Mouse (Mus musculus): ENCODE data around the gene Inhbe. TPM values are rescaled to one million over a fixed set of nuclear protein-coding genes. Genes with fewer than 3 reads are reported as not detected.

Inhbe gene
- polyA plus RNA-seq, 1 experiment from 2014 or later = not detected

DNA sequence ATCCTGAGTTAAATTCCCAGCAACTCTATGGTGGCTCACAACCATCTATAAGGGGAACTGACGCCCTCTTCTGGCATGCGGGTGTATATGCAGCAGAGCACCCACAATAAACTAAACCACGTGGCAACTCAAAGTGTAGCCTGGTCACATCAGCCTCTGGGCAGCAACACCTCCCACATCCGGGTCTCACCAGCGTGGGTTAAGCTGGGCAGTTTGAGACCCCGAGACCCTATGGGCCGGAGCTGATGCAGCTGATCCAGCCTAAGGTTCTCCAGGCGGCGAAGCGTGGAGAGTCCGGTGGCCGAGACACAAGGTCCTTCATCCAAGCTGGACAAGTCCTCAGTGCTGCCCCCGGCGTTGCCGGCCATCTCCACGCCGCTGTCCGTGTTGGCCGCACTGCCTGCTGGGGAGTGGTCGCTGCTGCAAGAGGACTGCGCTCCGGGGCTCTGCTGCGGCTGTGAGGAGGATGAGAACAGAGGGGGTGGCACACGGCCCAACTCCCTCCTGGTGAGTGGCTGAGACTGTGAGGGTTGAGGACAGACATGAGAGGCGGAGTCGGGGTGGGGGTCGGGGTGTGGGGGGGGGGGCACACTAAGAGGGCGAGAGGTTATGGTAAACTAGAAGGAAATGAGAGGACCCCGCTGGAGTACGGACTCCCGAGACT, 21.9 kb downstream of the Inhbe start:
- Histone ChIP-seq H3K9ac (peak overlapping the region; percentile 65; the same call in 1 of the 2 replicates), H3K4me3 (peak overlapping the region; percentile 18; the same call in 1 of the 2 replicates), H3K36me3 (no peaks in the 10 kb centered on the region), H3K27me3 (replicated peaks) (peaks cover 85% of the 10 kb centered on the region), H3K27ac (replicated peaks) (no peak overlapping the region), H3K9me3 (no peaks in the 10 kb centered on the region), H3K4me1 (0 out of 2 replicates have a peak, but pooled peaks cover 2% of the 10 kb centered on the region), H3K4me2 (peak overlapping the region; percentile 55)
- no peak for ATAC-seq (ENCODE audit: extremely low read depth, insufficient number of reproducible peaks, low FRiP score, low TSS enrichment)
- WGBS = 37% methylated on average over 31 of the region's 31 CpGs

DNA sequence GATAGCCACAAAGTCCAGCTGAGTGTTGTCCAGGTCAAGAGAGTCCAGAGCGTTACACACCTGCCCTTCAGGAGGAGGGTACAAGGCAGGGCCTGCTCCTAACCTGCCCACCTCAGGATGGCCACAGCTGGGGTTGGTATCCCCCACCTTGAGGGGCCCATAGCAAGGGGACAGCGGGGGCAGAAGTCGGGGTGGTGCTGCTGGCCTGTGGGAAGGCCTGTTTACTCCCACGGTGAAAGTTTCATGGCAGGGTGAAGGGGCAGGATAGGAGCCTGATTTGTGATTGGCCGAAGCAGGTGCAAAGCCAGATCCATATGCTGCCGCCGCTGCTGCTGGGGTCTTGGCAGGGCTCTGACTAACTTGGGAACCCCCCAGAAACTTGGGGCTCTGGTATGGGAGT, 24.0 kb downstream of the Inhbe start:
- Histone ChIP-seq H3K27me3 (replicated peaks) (peaks cover 90% of the 10 kb centered on the region), H3K9ac (no peak overlapping the region), H3K36me3 (no peaks in the 10 kb centered on the region), H3K9me3 (no peaks in the 10 kb centered on the region), H3K4me3 (no peak overlapping the region), H3K4me2 (no peak overlapping the region), H3K4me1 (peaks cover 19% of the 10 kb centered on the region), H3K27ac (replicated peaks) (no peak overlapping the region)
- WGBS = 76% methylated on average over 7 of the region's 7 CpGs
- ATAC-seq (ENCODE audit: extremely low read depth, insufficient number of reproducible peaks, low FRiP score, low TSS enrichment) = no peak

DNA sequence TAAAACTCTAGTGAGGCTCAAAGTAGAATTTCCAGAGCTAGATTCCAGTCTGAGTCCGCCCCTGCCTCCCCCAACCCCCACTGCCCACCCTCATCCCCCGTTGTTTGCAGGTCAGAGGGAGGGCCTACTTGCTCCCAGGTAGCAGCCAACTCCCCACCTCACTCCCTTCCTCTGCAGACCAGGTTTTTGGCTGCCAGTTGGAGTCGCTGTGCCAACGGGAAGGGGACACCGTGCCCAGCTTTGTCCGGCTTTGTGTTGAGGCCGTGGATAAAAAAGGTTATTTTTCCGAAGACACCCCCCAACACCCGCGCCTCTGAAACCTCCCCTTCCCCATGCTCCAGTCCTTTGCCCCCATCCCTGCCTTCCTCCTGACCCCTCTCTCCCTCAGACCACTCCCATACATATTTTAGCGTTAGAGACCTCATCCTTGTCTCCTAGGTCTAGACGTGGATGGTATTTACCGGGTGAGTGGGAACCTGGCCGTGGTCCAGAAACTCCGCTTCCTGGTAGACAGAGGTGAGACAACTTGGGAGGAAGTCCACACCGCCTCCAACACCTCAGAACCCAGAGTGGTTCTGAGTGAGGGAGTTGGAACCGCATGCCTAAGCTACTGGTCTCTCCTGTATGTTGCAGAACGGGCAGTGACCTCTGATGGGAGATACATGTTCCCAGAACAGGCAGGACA, 26.6 kb downstream of the Inhbe start:
- WGBS = 47% methylated on average over 18 of the region's 18 CpGs
- Histone ChIP-seq H3K36me3 (no peaks in the 10 kb centered on the region), H3K4me2 (no peak overlapping the region), H3K9me3 (no peaks in the 10 kb centered on the region), H3K4me1 (peaks cover 24% of the 10 kb centered on the region), H3K9ac (no peak overlapping the region), H3K27ac (replicated peaks) (no peak overlapping the region), H3K4me3 (peak overlapping the region; percentile 58; the same call in 1 of the 2 replicates), H3K27me3 (replicated peaks) (peaks cover 99% of the 10 kb centered on the region)
- no peak for ATAC-seq (ENCODE audit: extremely low read depth, insufficient number of reproducible peaks, low FRiP score, low TSS enrichment)

DNA sequence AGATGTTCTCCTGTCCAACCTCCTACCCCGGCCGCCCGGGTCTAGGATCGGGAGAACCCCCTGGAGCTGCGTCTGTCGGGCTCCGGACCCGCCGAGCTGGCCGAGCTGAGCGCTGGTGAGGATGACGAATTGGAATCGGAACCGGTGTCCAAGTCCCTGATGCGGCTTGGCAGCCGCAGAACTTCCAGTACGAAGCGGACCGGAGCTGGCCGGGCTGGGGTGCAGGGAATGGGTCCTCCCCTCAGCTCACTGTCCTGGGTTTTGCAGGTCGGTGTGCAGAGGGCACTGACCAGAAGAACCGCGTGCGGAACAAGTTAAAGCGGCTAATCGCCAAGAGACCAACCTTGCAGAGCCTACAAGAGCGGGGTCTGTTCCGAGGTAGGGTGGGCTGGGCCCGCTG, 27.4 kb downstream of the Inhbe start:
- H3K4me1 ChIP-seq = peaks cover 24% of the 10 kb centered on the region
- 7% methylated on average over 29 of the region's 29 CpGs for WGBS

DNA sequence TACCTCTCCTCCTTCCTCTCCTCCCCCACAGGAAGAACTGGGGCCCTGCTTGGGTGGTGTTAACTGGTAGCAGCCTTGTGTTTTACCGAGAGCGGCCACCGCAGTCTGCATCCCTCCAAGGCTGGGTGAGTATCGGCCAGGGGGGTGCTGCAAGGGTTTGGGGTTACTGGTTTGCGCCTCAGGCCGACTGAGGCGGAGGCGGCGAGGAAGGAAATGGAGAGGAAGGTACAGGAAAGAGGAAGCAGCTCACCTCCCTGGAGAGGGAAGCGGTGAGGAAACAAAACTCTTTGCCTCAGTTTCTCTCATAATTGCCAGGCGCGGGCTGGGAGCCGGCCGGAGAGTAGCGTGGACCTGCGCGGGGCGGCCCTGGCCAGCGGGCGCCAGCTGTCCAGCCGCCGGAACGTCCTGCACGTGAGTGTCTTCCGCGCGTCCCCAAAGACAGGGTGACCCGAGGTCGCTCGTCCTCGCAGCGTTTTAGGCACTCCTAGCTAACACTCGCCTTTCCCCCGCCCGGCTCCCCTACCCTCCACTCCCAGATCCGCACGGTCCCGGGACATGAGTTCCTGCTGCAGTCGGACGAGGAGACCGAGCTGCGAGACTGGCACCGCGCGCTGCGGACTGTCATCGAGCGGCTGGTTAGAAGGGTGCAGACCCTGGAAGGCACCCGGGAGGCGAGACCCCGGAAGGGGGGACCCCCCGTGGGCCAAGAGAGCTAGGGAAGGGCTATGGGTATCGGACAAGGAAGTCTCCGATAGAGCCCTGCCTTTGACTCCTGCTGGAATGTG, 28.0 kb downstream of the Inhbe start:
- peak overlapping the region; percentile 84 for H3K4me2 ChIP-seq
- no peak overlapping the region for H3K27ac ChIP-seq (replicated peaks)
- no peak; the same call in 1 of the 2 replicates for ATAC-seq (ENCODE audit: extremely low read depth, insufficient number of reproducible peaks, low FRiP score, low TSS enrichment)
- peaks cover 24% of the 10 kb centered on the region for H3K4me1 ChIP-seq
- 2% methylated on average over 54 of the region's 54 CpGs for WGBS
- H3K36me3 ChIP-seq = no peaks in the 10 kb centered on the region
- peaks cover 99% of the 10 kb centered on the region for H3K27me3 ChIP-seq (replicated peaks)
- no peaks in the 10 kb centered on the region for H3K9me3 ChIP-seq
- peak overlapping the region; percentile 73 for H3K9ac ChIP-seq
- peak overlapping the region; percentile 58 for H3K4me3 ChIP-seq

More for the DNA sequence above, 27.4 kb downstream of the Inhbe start:
- peaks cover 100% of the 10 kb centered on the region for H3K27me3 ChIP-seq (replicated peaks)
- H3K9me3 ChIP-seq = no peaks in the 10 kb centered on the region
- peak overlapping the region; percentile 84 for H3K4me2 ChIP-seq
- no peaks in the 10 kb centered on the region for H3K36me3 ChIP-seq
- H3K9ac ChIP-seq = peak overlapping the region; percentile 73
- H3K27ac ChIP-seq (replicated peaks) = no peak overlapping the region
- H3K4me3 ChIP-seq = peak overlapping the region; percentile 58
- ATAC-seq (ENCODE audit: extremely low read depth, insufficient number of reproducible peaks, low FRiP score, low TSS enrichment) = no peak

DNA sequence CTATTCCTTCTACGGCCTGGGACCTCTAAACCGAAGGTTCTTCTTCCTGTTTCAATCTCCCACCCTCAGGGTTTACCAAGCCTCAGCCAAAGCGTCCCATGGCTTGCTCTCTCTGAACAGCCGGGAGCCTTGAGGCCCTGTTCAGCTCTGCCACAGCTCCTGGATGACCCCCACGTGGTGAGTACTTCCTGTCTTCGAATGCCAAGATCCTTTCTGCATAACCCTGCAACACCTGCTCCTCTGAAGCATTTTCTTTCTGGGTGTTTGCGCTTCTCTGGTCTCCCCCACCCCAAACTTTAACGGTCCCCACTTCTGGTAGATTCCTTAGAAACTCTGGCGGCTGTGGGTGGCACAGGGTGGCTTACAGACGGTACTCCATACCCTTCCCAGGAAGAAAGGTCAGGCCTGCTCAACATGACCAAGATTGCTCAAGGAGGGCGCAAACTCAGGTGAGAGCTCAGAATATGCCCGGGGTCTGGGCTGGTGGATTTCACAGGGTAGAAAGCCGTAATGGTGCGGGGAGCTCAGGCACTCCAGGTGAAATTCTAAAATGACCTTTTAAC, 28.7 kb downstream of the Inhbe start:
- H3K4me3 ChIP-seq = peak overlapping the region; percentile 58
- no peaks in the 10 kb centered on the region for H3K36me3 ChIP-seq
- peaks cover 24% of the 10 kb centered on the region for H3K4me1 ChIP-seq
- H3K27ac ChIP-seq (replicated peaks) = no peak overlapping the region
- H3K27me3 ChIP-seq (replicated peaks) = peaks cover 98% of the 10 kb centered on the region
- WGBS = 36% methylated on average over 14 of the region's 14 CpGs
- ATAC-seq (ENCODE audit: extremely low read depth, insufficient number of reproducible peaks, low FRiP score, low TSS enrichment) = no peak
- peak overlapping the region; percentile 84 for H3K4me2 ChIP-seq
- peak overlapping the region; percentile 73 for H3K9ac ChIP-seq
- no peaks in the 10 kb centered on the region for H3K9me3 ChIP-seq

DNA sequence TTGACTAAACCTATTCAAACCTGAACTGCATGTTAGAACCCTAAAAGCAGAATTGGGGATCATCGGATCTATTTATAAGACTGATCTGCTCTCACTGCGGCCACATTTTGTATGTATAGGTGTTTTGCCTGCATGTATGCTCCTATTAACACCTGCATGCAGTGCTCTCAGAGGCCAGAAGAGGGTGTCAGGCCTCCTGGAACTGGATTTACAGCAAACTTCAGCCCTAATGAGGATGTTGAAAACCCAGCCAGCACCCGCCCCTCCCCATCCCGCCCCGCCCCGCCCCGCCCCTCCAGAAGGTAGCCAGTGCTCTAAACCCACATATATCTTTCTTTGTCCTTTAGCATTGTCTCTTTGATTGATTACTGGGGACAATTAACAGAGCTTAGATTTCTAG, 29.7 kb downstream of the Inhbe start:
- no peak overlapping the region for H3K4me2 ChIP-seq
- peaks cover 24% of the 10 kb centered on the region for H3K4me1 ChIP-seq
- H3K9me3 ChIP-seq = no peaks in the 10 kb centered on the region
- no peak overlapping the region for H3K27ac ChIP-seq (replicated peaks)
- H3K36me3 ChIP-seq = no peaks in the 10 kb centered on the region
- H3K27me3 ChIP-seq (replicated peaks) = peaks cover 88% of the 10 kb centered on the region
- ATAC-seq (ENCODE audit: extremely low read depth, insufficient number of reproducible peaks, low FRiP score, low TSS enrichment) = no peak
- H3K4me3 ChIP-seq = no peak overlapping the region
- WGBS = 10% methylated on average over 7 of the region's 7 CpGs
- H3K9ac ChIP-seq = no peak overlapping the region

DNA sequence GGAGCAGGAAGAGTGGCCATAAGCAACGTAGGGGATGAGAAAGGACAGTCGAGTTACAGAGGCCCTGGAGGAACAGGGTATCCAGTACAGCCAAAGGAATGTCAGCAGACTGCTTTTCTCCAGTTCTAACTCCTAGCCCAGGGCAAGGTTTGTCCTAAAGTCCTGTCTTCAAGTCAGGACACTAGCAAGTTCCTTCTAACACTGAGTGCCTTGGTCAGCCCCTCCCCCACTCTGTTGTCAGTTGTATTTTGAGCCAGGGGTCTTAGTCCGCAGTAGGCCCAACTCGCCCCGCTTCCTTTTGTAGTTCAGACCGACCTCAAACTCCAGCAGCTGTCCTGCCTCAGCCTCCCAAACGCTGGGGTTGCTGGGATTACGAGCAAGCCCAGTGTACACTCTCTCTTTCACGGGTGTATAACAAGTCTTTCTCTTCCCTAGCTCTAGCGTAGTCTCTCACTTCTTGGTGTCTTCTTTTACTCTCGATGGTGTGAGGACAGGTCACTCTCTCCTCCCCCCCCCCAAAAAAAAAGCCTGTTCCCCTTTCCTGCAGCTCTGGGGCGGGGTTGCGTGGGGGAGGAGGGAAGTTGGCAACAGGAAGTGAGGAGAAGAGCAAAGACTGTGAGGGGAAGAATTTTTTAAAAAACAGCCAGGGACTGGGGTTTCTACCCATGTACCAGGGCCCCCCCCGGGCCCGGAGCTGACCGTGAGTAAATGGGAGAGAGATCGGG, 30.9 kb downstream of the Inhbe start:
- H3K36me3 ChIP-seq = no peaks in the 10 kb centered on the region
- 0 out of 2 replicates have a peak overlapping the region, but pooled peaks have one; percentile 3 for H3K4me2 ChIP-seq
- peaks cover 22% of the 10 kb centered on the region for H3K4me1 ChIP-seq
- 51% methylated on average over 17 of the region's 17 CpGs for WGBS
- H3K4me3 ChIP-seq = 0 out of 2 replicates have a peak overlapping the region, but pooled peaks have one; percentile 8
- ATAC-seq (ENCODE audit: extremely low read depth, insufficient number of reproducible peaks, low FRiP score, low TSS enrichment) = no peak
- peaks cover 76% of the 10 kb centered on the region for H3K27me3 ChIP-seq (replicated peaks)
- no peak overlapping the region for H3K9ac ChIP-seq
- no peaks in the 10 kb centered on the region for H3K9me3 ChIP-seq
- no peak overlapping the region for H3K27ac ChIP-seq (replicated peaks)

DNA sequence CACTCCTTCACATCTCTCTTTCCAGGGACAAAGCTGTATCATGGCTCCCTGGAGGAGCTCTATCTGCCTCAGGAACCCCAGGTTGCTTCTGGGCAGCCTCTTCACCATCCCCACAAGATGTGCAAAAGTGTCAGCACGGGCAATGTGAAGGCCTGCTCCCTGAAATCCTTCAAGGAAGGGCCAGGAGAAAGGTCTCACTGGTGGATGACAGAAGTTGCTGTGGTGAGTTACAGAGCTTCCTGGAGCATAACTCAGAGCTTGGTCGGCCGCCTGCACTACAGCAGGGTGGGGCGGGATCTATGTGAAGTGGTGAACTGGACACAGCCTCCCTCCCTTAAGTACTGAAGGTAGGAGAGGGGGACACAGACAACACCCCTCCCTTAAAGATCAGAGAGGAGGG, 31.5 kb downstream of the Inhbe start:
- Histone ChIP-seq H3K36me3 (no peaks in the 10 kb centered on the region), H3K4me1 (peaks cover 22% of the 10 kb centered on the region), H3K4me2 (no peak overlapping the region), H3K4me3 (no peak overlapping the region), H3K9ac (no peak overlapping the region), H3K27me3 (replicated peaks) (peaks cover 70% of the 10 kb centered on the region), H3K27ac (replicated peaks) (no peak overlapping the region), H3K9me3 (no peaks in the 10 kb centered on the region)
- WGBS = 60% methylated on average over 4 of the region's 4 CpGs
- ATAC-seq (ENCODE audit: extremely low read depth, insufficient number of reproducible peaks, low FRiP score, low TSS enrichment) = no peak

DNA sequence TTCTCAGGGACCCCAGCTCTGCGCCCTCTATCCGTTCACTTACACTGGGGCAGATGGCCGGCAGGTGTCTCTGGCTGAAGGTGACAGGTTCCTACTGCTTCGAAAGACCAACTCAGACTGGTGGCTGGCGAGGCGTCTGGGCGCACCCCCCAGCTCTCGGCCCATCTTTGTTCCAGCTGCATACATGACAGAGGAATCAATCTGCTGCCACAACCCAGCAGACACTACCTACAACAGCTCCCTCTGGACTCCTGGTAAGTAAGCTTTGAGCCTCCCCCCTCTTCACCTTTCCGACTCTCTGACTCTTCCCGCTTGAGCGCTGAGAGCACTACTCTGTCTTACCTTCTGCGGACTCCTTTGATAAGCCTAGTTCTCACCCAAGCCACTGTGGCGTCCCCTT, 32.0 kb downstream of the Inhbe start:
- ATAC-seq (ENCODE audit: extremely low read depth, insufficient number of reproducible peaks, low FRiP score, low TSS enrichment) = no peak
- no peak overlapping the region for H3K9ac ChIP-seq
- H3K27me3 ChIP-seq (replicated peaks) = peaks cover 65% of the 10 kb centered on the region
- H3K4me1 ChIP-seq = peaks cover 22% of the 10 kb centered on the region
- H3K4me2 ChIP-seq = no peak overlapping the region
- H3K36me3 ChIP-seq = no peaks in the 10 kb centered on the region
- H3K4me3 ChIP-seq = no peak overlapping the region
- H3K9me3 ChIP-seq = no peaks in the 10 kb centered on the region
- 53% methylated on average over 13 of the region's 13 CpGs for WGBS
- no peak overlapping the region for H3K27ac ChIP-seq (replicated peaks)
